Mouse (Mus musculus) kidney, embryonic 16.5 days (tissue): ENCODE data around the gene Gm12184. TPM values are rescaled to one million over a fixed set of nuclear protein-coding genes. Genes with fewer than 3 reads are reported as not detected.
"Not testable (repeated sequence)": the region's sequence is repeated elsewhere in the genome, so short reads cannot be mapped to it uniquely, and the experiment has no call there.

Source experiments
- ATAC-seq: fragments of 200-750 bp; cut with Nextera tagmentation; 2 replicates; pipeline ENCODE4 v1.8.0; 2017; ENCODE audit warnings: moderate TSS enrichment; ENCODE audit not compliant: low FRiP score, low TSS enrichment
- H3K27ac ChIP-seq: fragments of 300-500 bp; sonication (generic); 2 replicates; pipeline ENCODE4 v1.5.1; 2014; ENCODE audit warnings: low read length
- H3K27me3 ChIP-seq: fragments of 300-500 bp; sonication (generic); 2 replicates; pipeline ENCODE4 v1.6.1; 2014; ENCODE audit warnings: low read length, control low read depth, mixed read lengths; ENCODE audit not compliant: insufficient read depth
- H3K36me3 ChIP-seq: fragments of 300-500 bp; sonication (generic); 2 replicates; pipeline ENCODE4 v1.6.1; 2014; ENCODE audit warnings: low read length, control low read depth, mixed read lengths; ENCODE audit not compliant: insufficient read depth
- H3K4me1 ChIP-seq: fragments of 300-500 bp; sonication (generic); 2 replicates; pipeline ENCODE4 v1.6.1; 2014; ENCODE audit warnings: low read length, control low read depth, mixed read lengths; ENCODE audit not compliant: insufficient read depth
- H3K4me2 ChIP-seq: fragments of 300-500 bp; sonication (generic); replicated peaks from 2 replicates; pipeline ENCODE4 v1.6.1; 2014; ENCODE audit warnings: low read depth, low read length
- H3K4me3 ChIP-seq: fragments of 300-500 bp; sonication (generic); 2 replicates; pipeline ENCODE4 v1.5.1; 2014; ENCODE audit warnings: mild to moderate bottlenecking, low read length
- H3K9ac ChIP-seq: fragments of 300-500 bp; sonication (generic); replicated peaks from 2 replicates; pipeline ENCODE4 v1.6.1; 2014; ENCODE audit warnings: low read length
- H3K9me3 ChIP-seq: fragments of 300-500 bp; sonication (generic); 2 replicates; pipeline ENCODE4 v1.6.1; 2016; ENCODE audit warnings: low read length, control low read depth
- WGBS: fragments of 180-500 bp; shearing (Covaris S2); extraction: QIAGEN DNeasy Blood & Tissue Kit; methylation state at CpG from one replicate; pipeline ENCODE4 v1.1.7; 2014; 5-methylcytosine and 5-hydroxymethylcytosine counted together
- polyA plus RNA-seq: library from polyadenylated mRNA; unstranded; fragments of >200 nt; fragmentation: Nextera tagmentation; extraction: Ambion mirVana; gene quantifications from 2 replicates; pipeline ENCODE4 v1.2.1, GENCODE M21; 2015

Gm12184 gene
- polyA plus RNA-seq, 1 experiment from 2014 or later: 0.86 TPM

DNA sequence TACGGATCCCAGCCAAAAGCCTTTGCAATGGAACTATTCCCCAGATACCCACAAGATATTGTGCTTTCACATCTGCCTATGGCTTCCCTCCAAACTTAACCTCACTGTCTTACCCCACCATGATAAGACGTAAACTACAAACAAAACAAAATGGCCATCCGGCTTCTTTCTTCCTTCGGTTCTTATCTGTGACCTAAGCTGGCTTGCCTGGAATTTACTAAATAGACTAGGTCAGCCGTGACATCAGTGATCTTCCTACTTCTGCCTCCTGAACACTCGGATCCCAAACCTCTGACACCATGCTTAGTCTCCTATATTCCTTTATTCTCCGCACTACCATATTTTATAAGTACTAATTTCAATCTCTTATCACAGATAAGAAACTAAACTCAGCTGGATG lies 28.1 kb downstream of the Gm12184 start:
- H3K27ac ChIP-seq: no peak overlapping the region
- H3K4me2 ChIP-seq: peak overlapping the region; percentile 77
- peak overlapping the region; percentile 51; the same call in 1 of the 2 replicates for H3K9ac ChIP-seq
- no peak for ATAC-seq
- 84% methylated on average over 7 of the region's 7 CpGs for WGBS
- H3K36me3 ChIP-seq: peaks cover 21% of the 10 kb centered on the region
- H3K27me3 ChIP-seq: no peaks in the 10 kb centered on the region
- H3K4me1 ChIP-seq: peaks cover 24% of the 10 kb centered on the region
- H3K9me3 ChIP-seq: no peaks in the 10 kb centered on the region
- H3K4me3 ChIP-seq: peak overlapping the region; percentile 12

GRCm38 (mm10) chr11:48797287-48797686 lies 29.2 kb downstream of the Gm12184 start:
- ATAC-seq: no peak
- H3K36me3 ChIP-seq: peaks cover 10% of the 10 kb centered on the region
- no peaks in the 10 kb centered on the region for H3K9me3 ChIP-seq
- H3K27ac ChIP-seq: no peak overlapping the region
- no peak overlapping the region for H3K4me2 ChIP-seq
- H3K27me3 ChIP-seq: no peaks in the 10 kb centered on the region
- peaks cover 18% of the 10 kb centered on the region for H3K4me1 ChIP-seq
- H3K9ac ChIP-seq: no peak overlapping the region
- no peak overlapping the region for H3K4me3 ChIP-seq
- 76% methylated on average over 5 of the region's 5 CpGs for WGBS

- Histone ChIP-seq H3K9me3 (no peaks in the 10 kb centered on the region), H3K4me1 (peaks cover 10% of the 10 kb centered on the region; the same call in 1 of the 2 replicates), H3K27me3 (no peaks in the 10 kb centered on the region), H3K36me3 (peaks cover under 1% of the 10 kb centered on the region; the same call in 1 of the 2 replicates), H3K4me2 (no peak overlapping the region), H3K9ac (no peak overlapping the region), H3K27ac (no peak overlapping the region), H3K4me3 (no peak overlapping the region)
- no peak for ATAC-seq
- WGBS: 76% methylated on average over 4 of the region's 4 CpGs
These were observed 30.2 kb downstream of the Gm12184 start for GRCm38 (mm10) chr11:48796290-48796689.

DNA sequence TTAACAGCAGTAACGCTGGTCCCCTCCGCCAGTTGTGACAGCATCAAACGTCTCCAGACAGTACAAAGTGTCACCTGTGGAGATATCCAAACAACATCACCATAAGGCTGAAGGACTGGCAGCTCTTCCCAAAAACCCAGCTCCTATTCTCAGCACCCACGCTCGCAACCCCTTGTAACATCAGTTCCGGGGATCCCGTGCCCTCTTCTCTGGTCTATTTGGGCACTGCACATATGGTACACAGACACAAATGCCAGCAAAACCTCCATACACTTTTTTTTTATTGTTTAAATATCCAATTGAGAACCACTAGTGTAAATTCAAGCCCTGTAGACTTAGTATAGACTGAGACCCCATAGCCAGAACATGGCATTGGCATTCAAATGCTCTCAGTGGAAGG lies 31.2 kb downstream of the Gm12184 start:
- H3K36me3 ChIP-seq: no peaks in the 10 kb centered on the region
- no peak for ATAC-seq
- H3K4me1 ChIP-seq: peaks cover 20% of the 10 kb centered on the region; the same call in 1 of the 2 replicates
- H3K4me3 ChIP-seq: no peak overlapping the region
- H3K9me3 ChIP-seq: no peaks in the 10 kb centered on the region
- H3K9ac ChIP-seq: no peak overlapping the region
- 93% methylated on average over 7 of the region's 7 CpGs for WGBS
- H3K27ac ChIP-seq: no peak overlapping the region
- H3K27me3 ChIP-seq: no peaks in the 10 kb centered on the region
- H3K4me2 ChIP-seq: no peak overlapping the region

DNA sequence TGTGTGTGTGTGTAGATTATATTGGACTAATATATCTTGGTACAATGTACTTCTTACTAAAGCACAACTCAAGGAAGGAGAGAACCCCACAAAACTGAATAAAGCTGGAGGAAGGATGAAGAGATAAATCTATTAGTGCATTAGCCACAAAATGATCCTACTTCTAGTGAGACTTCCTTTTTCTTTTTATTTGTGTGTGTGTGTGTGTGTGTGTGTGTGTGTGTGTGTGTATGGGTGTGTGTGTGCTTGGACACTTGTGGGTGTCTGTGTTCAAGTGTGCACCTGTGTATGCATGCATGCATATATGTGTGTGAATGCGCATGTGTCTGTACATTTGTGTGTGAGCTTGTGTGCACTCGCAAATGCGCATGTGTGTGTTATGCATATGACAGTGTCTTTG lies 33.3 kb downstream of the Gm12184 start:
- Histone ChIP-seq H3K27ac (no peak overlapping the region), H3K9ac (no peak overlapping the region), H3K9me3 (no peaks in the 10 kb centered on the region), H3K4me1 (peaks cover 15% of the 10 kb centered on the region; the same call in 1 of the 2 replicates), H3K4me2 (no peak overlapping the region), H3K27me3 (no peaks in the 10 kb centered on the region), H3K4me3 (no peak overlapping the region), H3K36me3 (no peaks in the 10 kb centered on the region)
- 97% methylated on average over 3 of the region's 3 CpGs for WGBS
- ATAC-seq: no peak

DNA sequence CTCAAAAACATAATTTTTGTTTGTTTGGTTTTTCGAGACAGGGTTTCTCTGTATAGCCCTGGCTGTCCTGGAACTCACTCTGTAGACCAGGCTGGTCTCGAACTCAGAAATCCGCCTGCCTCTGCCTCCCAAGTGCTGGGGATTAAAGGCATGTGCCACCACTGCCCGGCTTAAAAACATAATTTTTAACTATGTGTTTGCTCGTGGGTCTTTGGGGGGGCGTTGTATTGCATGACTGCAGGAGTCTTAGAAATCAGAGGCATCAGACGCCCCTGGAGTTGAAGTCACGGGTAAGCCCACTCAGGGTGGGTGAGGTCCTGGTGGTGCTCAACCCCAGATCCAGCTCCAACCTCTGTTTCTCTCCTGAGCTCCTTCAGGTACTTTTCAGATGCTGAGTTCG lies 34.6 kb downstream of the Gm12184 start:
- not testable (repeated sequence) for ATAC-seq, H3K9me3 ChIP-seq, H3K36me3 ChIP-seq, H3K27me3 ChIP-seq, H3K27ac ChIP-seq, H3K9ac ChIP-seq, H3K4me2 ChIP-seq, H3K4me3 ChIP-seq
- 85% methylated on average over 9 of the region's 9 CpGs for WGBS
- peaks cover 19% of the 10 kb centered on the region; the same call in 1 of the 2 replicates for H3K4me1 ChIP-seq

GRCm38 (mm10) chr11:48790946-48791345 lies 35.5 kb downstream of the Gm12184 start:
- Histone ChIP-seq H3K27me3 (no peaks in the 10 kb centered on the region), H3K9me3 (no peaks in the 10 kb centered on the region), H3K4me1 (peaks cover 19% of the 10 kb centered on the region; the same call in 1 of the 2 replicates), H3K4me2 (peak overlapping the region; percentile 38), H3K9ac (no peak overlapping the region), H3K36me3 (no peaks in the 10 kb centered on the region), H3K27ac (peak overlapping the region; percentile 8; the same call in 1 of the 2 replicates), H3K4me3 (no peak overlapping the region; the same call in 1 of the 2 replicates)
- peak; percentile 32 for ATAC-seq
- 34% methylated on average over 8 of the region's 8 CpGs for WGBS

DNA sequence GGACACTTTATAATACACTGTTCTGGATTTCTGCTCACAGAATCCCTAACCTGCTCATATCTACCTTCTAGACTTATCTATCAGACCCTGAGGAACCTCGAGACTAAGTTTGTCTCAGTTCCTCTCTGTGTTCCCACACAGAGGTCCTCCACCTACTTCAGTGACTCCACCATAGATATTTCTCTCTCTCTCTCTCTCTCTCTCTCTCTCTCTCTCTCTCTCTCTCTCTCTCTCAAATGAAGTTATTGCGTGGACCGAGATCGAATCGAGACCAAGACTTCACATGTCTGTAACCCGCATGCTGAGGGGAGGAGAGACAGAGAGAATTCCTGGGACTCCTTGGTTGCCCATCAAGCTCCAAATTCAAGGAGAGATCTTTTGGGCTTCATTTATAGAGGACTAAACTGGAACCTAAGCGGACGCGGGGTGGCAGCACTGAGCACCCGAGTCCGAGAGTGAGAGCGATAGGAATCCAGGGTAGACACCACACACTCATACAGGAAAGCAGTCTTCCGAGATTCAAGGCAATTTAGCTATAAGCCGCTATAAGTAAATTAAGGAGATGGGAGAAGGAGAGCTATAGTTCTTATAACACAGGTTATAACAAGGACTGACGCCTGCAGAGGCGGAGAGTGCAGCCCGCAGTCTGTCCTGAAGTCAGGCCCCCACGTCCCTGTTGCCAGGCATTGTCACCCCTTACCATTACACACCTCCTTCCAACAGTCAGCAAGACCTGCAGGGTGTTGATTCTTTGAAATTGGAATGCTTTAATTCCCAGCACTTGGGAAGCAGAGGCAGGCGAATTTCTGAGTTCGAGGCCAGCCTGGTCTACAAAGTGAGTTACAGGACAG lies 36.3 kb downstream of the Gm12184 start:
- peak overlapping the region; percentile 53 for H3K4me2 ChIP-seq
- peak overlapping the region; percentile 45; the same call in 1 of the 2 replicates for H3K9ac ChIP-seq
- H3K4me1 ChIP-seq: peaks cover 19% of the 10 kb centered on the region; the same call in 1 of the 2 replicates
- H3K9me3 ChIP-seq: no peaks in the 10 kb centered on the region
- no peaks in the 10 kb centered on the region for H3K27me3 ChIP-seq
- 17% methylated on average over 20 of the region's 20 CpGs for WGBS
- no peaks in the 10 kb centered on the region for H3K36me3 ChIP-seq
- ATAC-seq: peak; percentile 46; the same call in 1 of the 2 replicates
- H3K4me3 ChIP-seq: peak overlapping the region; percentile 24
- 0 out of 2 replicates have a peak overlapping the region, but pooled peaks have one; percentile 20 for H3K27ac ChIP-seq

GRCm38 (mm10) chr11:48789215-48789614 lies 37.2 kb downstream of the Gm12184 start:
- Histone ChIP-seq H3K9me3 (no peaks in the 10 kb centered on the region), H3K4me3 (no peak overlapping the region), H3K27me3 (no peaks in the 10 kb centered on the region), H3K36me3 (no peaks in the 10 kb centered on the region), H3K9ac (no peak overlapping the region), H3K27ac (no peak overlapping the region), H3K4me1 (peaks cover 19% of the 10 kb centered on the region; the same call in 1 of the 2 replicates), H3K4me2 (no peak overlapping the region; the same call in 1 of the 2 replicates)
- ATAC-seq: no peak
- 82% methylated on average over 5 of the region's 5 CpGs for WGBS
